Mouse (Mus musculus): ENCODE measurements around the gene 1700031F05Rik.
"Not testable (repeated sequence)": the region's sequence is repeated elsewhere in the genome, so short reads cannot be mapped to it uniquely, and the experiment has no call there.

Gene 1700031F05Rik

GRCm38 (mm10) chrX:102867871-102868270 is at the start of gene 1700031F05Rik:
Gene 1700031F05Rik (minus strand): TSS chrX:102867971.
- DNase-seq, result no peak

- DNase-seq, result not testable (repeated sequence)
These were observed 47.1 kb upstream of the 1700031F05Rik start for GRCm38 (mm10) chrX:102914823-102915222.

- not testable (repeated sequence) for DNase-seq
These were observed 40.8 kb upstream of the 1700031F05Rik start, which contains the start of the genes Dmrtc1a and 1700011M02Rik for GRCm38 (mm10) chrX:102908587-102908986. Gene Dmrtc1a (minus strand): TSS chrX:102908687. Gene 1700011M02Rik (plus strand): TSS chrX:102908905.

DNA sequence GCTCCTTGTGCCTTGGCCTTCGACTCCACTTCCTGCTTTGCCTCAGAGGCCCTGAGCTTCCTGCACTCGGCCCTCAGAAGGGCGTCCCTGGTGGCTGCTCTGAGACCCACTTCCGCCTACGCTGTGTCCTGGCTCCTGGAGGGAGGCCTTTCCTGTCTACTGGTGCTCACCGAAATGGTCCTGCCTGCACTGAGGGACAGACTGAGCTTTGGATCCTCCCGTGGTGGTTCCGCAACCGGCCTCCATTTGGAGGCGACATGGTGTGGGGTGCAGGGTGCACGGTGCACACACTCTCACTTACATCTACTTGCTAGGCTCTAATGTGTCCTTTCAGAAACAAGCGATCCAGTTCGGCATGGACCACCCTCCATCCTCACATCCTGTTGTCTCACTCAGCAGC is 13.3 kb downstream of the 1700031F05Rik start, which contains the start of gene Dmrtc1c2:
TSS of gene Dmrtc1c2 (minus strand) at position 101 of the 400 bp plus-strand sequence.
- DNase-seq, result not testable (repeated sequence)

GRCm38 (mm10) chrX:102812311-102812710 is 55.5 kb downstream of the 1700031F05Rik start:
- no peak for DNase-seq

Data from kidney, postnatal 14 days (tissue).